Mouse (Mus musculus) neural tube, embryonic 12.5 days (tissue): Measurements from ENCODE around the gene Il12rb2. TPM values are rescaled to one million over a fixed set of nuclear protein-coding genes. Genes with fewer than 3 reads are reported as not detected.

Experiments
- ATAC-seq: fragments of 200-750 bp; cut with Nextera tagmentation; 2 replicates; pipeline ENCODE4 v1.8.0; 2017; ENCODE audit warnings: low read depth, mild to moderate bottlenecking, moderate TSS enrichment, moderate library complexity; ENCODE audit not compliant: low FRiP score
- H3K27ac ChIP-seq: fragments of 300-500 bp; sonication (generic); 2 replicates; pipeline ENCODE4 v1.5.1; 2016
- H3K27me3 ChIP-seq: fragments of 300-500 bp; sonication (generic); replicated peaks from 2 replicates; pipeline ENCODE4 v1.6.1; 2016; ENCODE audit warnings: mild to moderate bottlenecking
- H3K36me3 ChIP-seq: fragments of 300-500 bp; sonication (generic); 2 replicates; pipeline ENCODE4 v1.6.1; 2016; ENCODE audit warnings: mild to moderate bottlenecking
- H3K4me1 ChIP-seq: fragments of 300-500 bp; sonication (generic); 2 replicates; pipeline ENCODE4 v1.6.1; 2016
- H3K4me2 ChIP-seq: fragments of 300-500 bp; sonication (generic); replicated peaks from 2 replicates; pipeline ENCODE4 v1.6.1; 2016; ENCODE audit warnings: mild to moderate bottlenecking
- H3K4me3 ChIP-seq: fragments of 300-500 bp; sonication (generic); 2 replicates; pipeline ENCODE4 v1.5.1; 2016
- H3K9ac ChIP-seq: fragments of 300-500 bp; sonication (generic); 2 replicates; pipeline ENCODE4 v1.6.1; 2016; ENCODE audit warnings: mild to moderate bottlenecking
- H3K9me3 ChIP-seq: fragments of 300-500 bp; sonication (generic); 2 replicates; pipeline ENCODE4 v1.6.1; 2016; ENCODE audit warnings: mild to moderate bottlenecking
- WGBS: fragments of 180-500 bp; shearing (Covaris S2); methylation state at CpG from one replicate; pipeline ENCODE4 v1.1.7; 2016; 5-methylcytosine and 5-hydroxymethylcytosine counted together
- polyA plus RNA-seq: library from polyadenylated mRNA; unstranded; fragments of >200 nt; fragmentation: Nextera tagmentation; extraction: Ambion mirVana; gene quantifications from 2 replicates; pipeline ENCODE4 v1.2.1, GENCODE M21; 2016

The Il12rb2 gene
- 0.10 TPM in 1 of 2 replicates, not detected in the other for polyA plus RNA-seq

DNA sequence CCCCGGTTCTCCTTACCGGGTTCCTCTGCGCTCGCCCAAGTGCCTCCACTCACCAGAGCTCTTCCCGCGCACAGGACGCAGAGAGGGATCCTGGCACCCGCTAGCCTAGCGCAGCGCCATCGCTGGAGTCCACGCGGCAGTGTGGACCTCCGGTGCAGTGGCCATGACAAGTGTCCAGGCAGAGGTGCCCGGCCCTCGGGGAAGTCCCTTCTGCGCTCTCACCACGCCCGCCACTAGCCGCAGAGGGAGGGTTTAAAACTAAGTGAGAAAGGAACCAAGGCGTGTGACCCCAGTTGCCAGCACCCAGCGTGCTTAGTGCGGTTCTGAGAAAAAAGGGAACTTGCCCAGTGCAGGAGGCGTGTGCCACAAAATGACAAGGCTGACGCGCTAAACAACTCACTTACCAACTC, at the start of gene Il12rb2:
TSS of gene Il12rb2 (minus strand) at position 207 of the 410 bp plus-strand sequence.
- ATAC-seq = no peak
- Histone ChIP-seq H3K4me3 (peak within 1 kb of the TSS; percentile 23), H3K9me3 (no peaks in the 10 kb centered on the region), H3K9ac (no peak within 1 kb of the TSS), H3K4me2 (peak within 1 kb of the TSS; percentile 61), H3K36me3 (no peaks in the 10 kb centered on the region), H3K27me3 (peaks cover 8% of the 10 kb centered on the region), H3K4me1 (no peaks in the 10 kb centered on the region), H3K27ac (no peak within 1 kb of the TSS)
- 2% methylated on average over 26 of the region's 26 CpGs for WGBS

DNA sequence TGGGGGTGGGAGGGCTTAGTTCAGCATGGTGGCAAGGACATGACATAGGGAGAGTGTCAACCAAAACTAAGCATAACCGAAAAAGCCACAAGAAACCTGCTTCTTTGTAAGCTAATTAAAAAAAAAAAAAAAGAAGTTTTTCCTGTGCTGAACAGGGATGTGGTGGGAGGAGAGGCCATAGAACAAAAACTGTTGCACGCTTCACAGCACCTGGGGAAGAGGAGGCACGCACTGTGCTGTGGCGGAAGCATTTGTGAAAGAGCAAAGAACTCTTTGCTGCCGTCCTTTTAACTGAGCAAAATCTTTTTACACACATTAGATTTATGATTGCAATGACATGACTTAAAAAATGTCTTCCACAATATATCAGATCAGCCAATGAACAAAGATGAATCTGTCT, 45.8 kb upstream of the Il12rb2 start:
- no peak for ATAC-seq
- no peak overlapping the region for H3K27ac ChIP-seq

DNA sequence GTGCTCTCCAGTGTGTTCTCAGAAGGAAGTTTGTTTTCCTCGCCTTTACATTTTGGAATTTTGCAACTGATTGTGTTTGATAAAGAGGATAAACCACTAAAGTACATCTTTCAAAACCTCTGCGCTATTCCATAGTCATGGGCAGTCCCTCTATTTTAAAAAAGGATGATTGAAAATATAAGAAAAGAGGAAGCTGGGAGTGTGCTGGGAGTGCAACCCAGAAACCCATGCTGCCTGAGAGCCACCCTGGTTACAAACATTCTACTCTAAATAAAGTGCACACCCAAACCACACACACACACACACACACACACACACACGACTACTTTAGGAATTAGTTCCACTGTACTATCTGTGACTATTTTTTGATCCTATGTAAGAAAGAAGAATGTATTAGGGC, 40.6 kb upstream of the Il12rb2 start:
- Histone ChIP-seq H3K9me3 (no peaks in the 10 kb centered on the region), H3K27ac (no peak overlapping the region), H3K4me2 (no peak overlapping the region), H3K4me1 (no peaks in the 10 kb centered on the region), H3K4me3 (no peak overlapping the region), H3K9ac (no peak overlapping the region), H3K27me3 (no peaks in the 10 kb centered on the region), H3K36me3 (no peaks in the 10 kb centered on the region)
- WGBS = 90% methylated on average over 3 of the region's 3 CpGs
- no peak for ATAC-seq

More for the DNA sequence above, 45.8 kb upstream of the Il12rb2 start:
- 77% methylated on average over 5 of the region's 5 CpGs for WGBS
- no peaks in the 10 kb centered on the region for H3K27me3 ChIP-seq
- no peak overlapping the region for H3K4me2 ChIP-seq
- H3K9me3 ChIP-seq = no peaks in the 10 kb centered on the region
- no peaks in the 10 kb centered on the region for H3K36me3 ChIP-seq
- no peak overlapping the region for H3K9ac ChIP-seq
- no peak overlapping the region for H3K4me3 ChIP-seq
- no peaks in the 10 kb centered on the region for H3K4me1 ChIP-seq

DNA sequence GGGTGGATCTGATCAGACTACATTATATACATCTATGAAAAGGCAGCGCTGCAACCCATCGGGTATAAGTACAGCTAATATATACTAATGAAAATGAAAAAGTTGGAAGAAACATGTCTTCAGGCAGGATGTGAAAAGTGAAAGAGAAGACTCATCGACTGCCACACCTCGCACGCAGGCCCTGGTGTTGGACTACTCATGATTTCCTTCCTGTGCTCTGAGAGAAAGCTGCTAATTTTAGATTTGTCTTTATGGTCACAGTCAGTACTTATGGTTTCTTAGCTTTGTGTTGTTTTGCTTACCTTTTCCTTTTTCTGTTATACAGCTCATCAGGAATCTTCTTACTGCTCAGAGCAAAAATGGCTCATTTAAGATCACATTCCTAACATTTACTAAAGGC, 39.3 kb upstream of the Il12rb2 start:
- Histone ChIP-seq H3K4me1 (no peaks in the 10 kb centered on the region), H3K4me2 (no peak overlapping the region), H3K27me3 (no peaks in the 10 kb centered on the region), H3K9ac (no peak overlapping the region), H3K9me3 (no peaks in the 10 kb centered on the region), H3K4me3 (no peak overlapping the region), H3K36me3 (no peaks in the 10 kb centered on the region), H3K27ac (no peak overlapping the region)
- WGBS = 95% methylated on average over 5 of the region's 5 CpGs
- ATAC-seq = no peak

DNA sequence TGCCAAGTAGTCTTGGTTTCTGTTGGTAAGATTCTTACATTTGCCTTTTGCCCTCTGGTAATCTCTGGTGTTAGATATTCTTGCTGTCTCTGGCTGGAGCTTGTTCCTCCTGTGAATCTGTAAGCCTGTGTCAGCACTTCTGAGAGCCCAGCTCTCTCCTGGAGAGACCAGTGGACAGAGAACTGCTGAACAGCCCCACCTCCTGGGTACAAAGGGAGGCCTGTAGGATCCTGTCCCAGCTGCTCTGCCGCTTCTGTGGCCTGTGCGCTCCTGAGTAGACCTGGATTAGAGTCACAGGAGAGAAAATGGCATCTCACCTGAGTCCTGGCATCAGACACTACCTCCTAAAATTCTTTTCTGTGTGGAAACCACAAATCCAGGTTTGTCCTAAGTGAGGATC, 37.4 kb upstream of the Il12rb2 start:
- Histone ChIP-seq H3K4me3 (no peak overlapping the region), H3K27ac (no peak overlapping the region), H3K9ac (no peak overlapping the region), H3K9me3 (no peaks in the 10 kb centered on the region), H3K4me1 (no peaks in the 10 kb centered on the region), H3K4me2 (no peak overlapping the region), H3K27me3 (no peaks in the 10 kb centered on the region), H3K36me3 (no peaks in the 10 kb centered on the region)
- 82% methylated on average over 2 of the region's 2 CpGs for WGBS
- ATAC-seq = no peak

DNA sequence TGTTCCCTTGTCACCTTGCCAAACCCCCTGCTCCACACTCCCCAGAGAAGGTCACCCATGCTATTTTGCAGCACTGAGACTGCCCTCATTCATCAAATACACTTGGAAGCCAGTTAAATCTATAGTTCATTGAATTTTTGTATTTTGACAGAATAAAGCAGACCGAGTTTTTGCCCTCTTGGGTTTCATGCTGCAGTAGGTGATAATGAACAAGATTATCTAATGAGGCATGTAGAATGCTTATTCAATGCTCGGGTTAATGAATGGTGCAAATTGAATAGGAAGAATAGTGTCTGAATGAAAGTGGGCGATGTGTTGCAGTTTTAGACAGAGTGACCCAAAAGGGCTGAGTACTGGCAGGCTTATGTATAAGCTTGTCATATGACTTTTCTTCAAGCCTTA, 29.3 kb upstream of the Il12rb2 start:
- Histone ChIP-seq H3K4me2 (no peak overlapping the region), H3K4me1 (no peaks in the 10 kb centered on the region), H3K27ac (no peak overlapping the region), H3K4me3 (no peak overlapping the region), H3K9me3 (no peaks in the 10 kb centered on the region), H3K9ac (no peak overlapping the region), H3K27me3 (no peaks in the 10 kb centered on the region), H3K36me3 (no peaks in the 10 kb centered on the region)
- 45% methylated on average over 3 of the region's 3 CpGs for WGBS
- no peak for ATAC-seq

DNA sequence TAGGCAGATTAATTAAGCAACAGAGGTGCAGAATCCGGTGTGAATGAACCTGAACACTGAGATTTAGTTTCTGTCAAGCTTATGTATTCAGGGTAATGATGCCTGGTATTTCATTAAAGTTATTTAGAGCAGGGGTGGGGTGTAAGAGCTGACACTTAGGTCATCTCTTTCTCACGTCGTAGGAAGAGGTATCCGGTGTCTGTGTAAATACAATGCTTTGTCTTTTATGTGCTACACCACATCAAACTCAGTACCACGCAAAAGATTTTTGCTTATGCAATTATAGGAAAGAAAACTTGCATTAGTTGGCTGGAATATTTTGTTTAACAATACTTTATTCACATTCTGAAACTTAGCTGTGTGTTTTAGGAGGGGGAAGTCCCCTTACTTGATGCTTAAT, 23.6 kb upstream of the Il12rb2 start:
- ATAC-seq = no peak
- Histone ChIP-seq H3K9me3 (no peaks in the 10 kb centered on the region), H3K4me2 (no peak overlapping the region), H3K27me3 (no peaks in the 10 kb centered on the region), H3K4me3 (no peak overlapping the region), H3K9ac (no peak overlapping the region), H3K27ac (no peak overlapping the region), H3K36me3 (no peaks in the 10 kb centered on the region), H3K4me1 (no peaks in the 10 kb centered on the region)
- 79% methylated on average over 5 of the region's 5 CpGs for WGBS

DNA sequence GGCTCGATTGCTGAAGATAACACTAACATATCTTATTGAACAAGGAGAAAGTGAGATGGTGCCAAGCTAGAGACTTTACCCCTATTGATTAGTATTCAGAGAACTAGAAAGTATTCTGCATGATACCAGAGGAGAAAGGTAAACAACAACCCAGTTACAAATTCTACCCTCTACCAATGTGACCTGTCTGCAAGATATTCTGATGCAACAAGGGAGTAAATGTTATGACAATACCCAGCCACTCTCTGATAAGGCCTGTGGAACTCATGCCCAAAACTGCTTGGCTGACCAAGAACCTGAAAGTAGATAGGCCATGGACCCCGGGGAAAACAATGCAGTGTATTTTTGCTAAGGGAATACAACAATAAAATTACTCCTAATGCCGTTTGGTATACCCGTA, 10.2 kb downstream of the Il12rb2 start:
- no peak overlapping the region for H3K27ac ChIP-seq
- no peaks in the 10 kb centered on the region for H3K4me1 ChIP-seq
- H3K4me2 ChIP-seq = no peak overlapping the region
- no peak for ATAC-seq
- H3K9ac ChIP-seq = no peak overlapping the region
- H3K4me3 ChIP-seq = no peak overlapping the region
- 93% methylated on average over 4 of the region's 4 CpGs for WGBS
- H3K9me3 ChIP-seq = no peaks in the 10 kb centered on the region
- no peaks in the 10 kb centered on the region for H3K27me3 ChIP-seq
- no peaks in the 10 kb centered on the region for H3K36me3 ChIP-seq

DNA sequence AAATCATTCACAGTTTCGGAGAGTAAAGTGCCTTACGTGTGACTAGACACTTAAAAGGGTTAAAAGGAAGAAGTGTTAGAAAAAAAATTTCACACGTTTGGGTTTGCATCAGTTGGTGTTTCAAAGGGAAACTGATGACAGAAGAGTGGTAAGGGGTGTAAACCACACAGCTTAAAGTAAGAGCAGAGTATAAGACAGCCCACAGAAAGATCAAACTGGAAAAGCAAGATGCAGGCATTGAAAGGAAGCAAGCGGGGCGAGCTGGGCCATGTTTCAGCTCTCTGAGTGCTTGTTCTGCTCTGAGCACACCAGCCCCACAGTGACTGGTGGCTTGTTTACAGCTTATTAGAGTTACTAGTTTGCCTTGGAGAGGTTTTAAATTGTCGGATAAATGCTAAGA, 27.9 kb downstream of the Il12rb2 start:
- Histone ChIP-seq H3K4me2 (no peak overlapping the region), H3K27ac (no peak overlapping the region), H3K36me3 (no peaks in the 10 kb centered on the region), H3K4me1 (no peaks in the 10 kb centered on the region), H3K27me3 (no peaks in the 10 kb centered on the region), H3K9ac (no peak overlapping the region), H3K4me3 (no peak overlapping the region), H3K9me3 (no peaks in the 10 kb centered on the region)
- 71% methylated on average over 6 of the region's 6 CpGs for WGBS
- no peak for ATAC-seq

DNA sequence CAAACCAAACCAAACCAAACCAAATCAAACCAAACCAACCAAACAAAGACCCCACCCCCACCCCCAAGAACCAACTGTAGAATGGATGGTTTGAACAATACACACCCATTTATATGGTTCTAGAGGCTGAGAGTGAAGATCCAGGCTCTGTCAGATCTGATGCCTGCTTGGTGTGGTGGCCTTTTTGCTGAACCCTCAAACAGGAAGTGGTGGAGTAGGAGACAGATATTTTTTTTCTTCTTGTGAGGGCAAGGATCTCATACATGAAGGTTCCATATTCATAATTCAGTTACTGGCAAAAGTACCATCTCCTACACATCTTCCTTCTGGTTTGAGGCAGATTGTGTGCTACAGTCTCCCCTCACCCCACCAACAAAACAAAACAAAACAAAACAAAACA, 36.5 kb downstream of the Il12rb2 start:
- Histone ChIP-seq H3K36me3 (no peaks in the 10 kb centered on the region), H3K27me3 (no peaks in the 10 kb centered on the region), H3K4me3 (no peak overlapping the region), H3K9ac (no peak overlapping the region), H3K27ac (no peak overlapping the region), H3K9me3 (no peaks in the 10 kb centered on the region), H3K4me1 (no peaks in the 10 kb centered on the region), H3K4me2 (no peak overlapping the region)
- no peak for ATAC-seq

DNA sequence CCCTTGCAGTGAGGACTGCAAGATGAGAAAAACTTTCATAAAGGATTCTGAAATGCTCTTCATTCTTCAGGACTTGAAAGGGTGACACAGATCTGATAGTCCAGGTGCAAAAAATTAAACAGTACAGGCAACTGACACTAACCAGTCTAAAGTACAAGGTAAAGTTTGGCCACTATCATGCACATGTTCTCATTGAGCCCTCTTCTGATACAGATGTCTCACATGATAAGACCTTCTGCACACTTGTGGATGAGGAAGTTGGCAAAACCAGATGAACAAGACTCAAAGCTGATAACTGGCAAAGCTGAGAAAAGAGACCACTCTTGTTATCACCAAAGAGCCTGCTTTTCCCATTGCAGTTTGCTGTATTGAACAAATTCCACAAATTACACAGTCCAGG, 38.0 kb downstream of the Il12rb2 start:
- Histone ChIP-seq H3K27ac (no peak overlapping the region), H3K4me2 (no peak overlapping the region), H3K4me3 (no peak overlapping the region), H3K9ac (no peak overlapping the region), H3K36me3 (no peaks in the 10 kb centered on the region), H3K27me3 (no peaks in the 10 kb centered on the region), H3K9me3 (no peaks in the 10 kb centered on the region), H3K4me1 (no peaks in the 10 kb centered on the region)
- ATAC-seq = no peak

DNA sequence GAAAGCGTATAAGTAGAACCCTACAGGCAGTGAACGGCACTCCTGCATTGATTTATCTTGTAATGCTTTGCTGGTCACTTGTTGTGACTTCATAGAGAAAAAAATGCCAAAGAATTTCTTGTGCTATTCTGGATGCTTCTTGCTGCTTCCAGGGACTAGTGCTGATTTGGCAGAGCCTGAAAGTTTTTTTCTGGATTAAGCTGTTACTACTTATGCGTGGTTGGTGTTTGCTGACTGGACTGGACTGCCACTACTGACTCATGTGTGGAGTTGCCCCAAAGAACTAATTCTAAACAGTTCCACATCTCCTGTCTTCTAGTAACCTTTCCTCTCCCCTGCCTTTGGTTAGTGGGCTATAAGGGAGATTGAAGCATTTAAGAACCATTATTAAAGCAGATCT, 52.2 kb downstream of the Il12rb2 start:
- no peaks in the 10 kb centered on the region for H3K9me3 ChIP-seq
- ATAC-seq = no peak
- H3K4me1 ChIP-seq = no peaks in the 10 kb centered on the region
- H3K9ac ChIP-seq = no peak overlapping the region
- H3K4me3 ChIP-seq = no peak overlapping the region
- H3K4me2 ChIP-seq = no peak overlapping the region
- H3K36me3 ChIP-seq = no peaks in the 10 kb centered on the region
- no peaks in the 10 kb centered on the region for H3K27me3 ChIP-seq
- no peak overlapping the region for H3K27ac ChIP-seq
- WGBS = 87% methylated on average over 3 of the region's 3 CpGs

DNA sequence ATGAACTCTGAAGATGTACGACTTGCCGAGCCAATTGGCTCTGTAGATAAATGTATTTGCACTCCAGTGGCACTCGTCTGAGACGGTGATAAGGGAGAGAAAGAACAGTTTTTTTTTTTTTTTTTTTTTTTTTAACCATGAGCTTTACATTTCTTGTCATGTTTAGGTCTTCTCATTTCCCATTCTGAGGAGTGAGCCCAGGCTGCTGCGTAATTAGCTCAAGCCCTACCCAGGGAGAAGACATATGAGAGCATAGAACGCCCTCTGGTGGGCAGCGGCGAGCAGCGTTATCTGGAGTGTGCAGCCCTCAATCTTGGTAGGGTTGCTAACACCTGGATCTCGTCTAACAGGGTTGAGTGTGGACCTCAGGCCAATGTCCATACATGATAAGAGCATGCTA, 57.5 kb downstream of the Il12rb2 start:
- Histone ChIP-seq H3K27ac (no peak overlapping the region), H3K9me3 (no peaks in the 10 kb centered on the region), H3K36me3 (no peaks in the 10 kb centered on the region), H3K4me3 (no peak overlapping the region), H3K27me3 (no peaks in the 10 kb centered on the region), H3K4me1 (no peaks in the 10 kb centered on the region), H3K9ac (no peak overlapping the region), H3K4me2 (no peak overlapping the region)
- WGBS = 30% methylated on average over 10 of the region's 10 CpGs
- peak; percentile 44; the same call in 1 of the 2 replicates for ATAC-seq
